Mouse (Mus musculus) stomach, postnatal 0 days (tissue): ENCODE data around the gene Sptbn1.

ENCODE experiments used
- CTCF ChIP-seq: IDR thresholded peaks from 2 replicates; pipeline ENCODE4 v1.5.1; 2016; ENCODE audit warnings: antibody characterized with exemption, low read depth, mild to moderate bottlenecking, moderate library complexity
- EP300 ChIP-seq: optimal IDR thresholded peaks from 2 replicates; pipeline ENCODE3; 2016; ENCODE audit warnings: antibody characterized with exemption

- no peak for TF ChIP-seq CTCF
- TF ChIP-seq EP300, result no peak
Observed at GRCm38 (mm10) chr11:30175623-30176022, 92.4 kb downstream of the Sptbn1 start.
